Mouse (Mus musculus): ENCODE results near the gene Lpar3.

DNA sequence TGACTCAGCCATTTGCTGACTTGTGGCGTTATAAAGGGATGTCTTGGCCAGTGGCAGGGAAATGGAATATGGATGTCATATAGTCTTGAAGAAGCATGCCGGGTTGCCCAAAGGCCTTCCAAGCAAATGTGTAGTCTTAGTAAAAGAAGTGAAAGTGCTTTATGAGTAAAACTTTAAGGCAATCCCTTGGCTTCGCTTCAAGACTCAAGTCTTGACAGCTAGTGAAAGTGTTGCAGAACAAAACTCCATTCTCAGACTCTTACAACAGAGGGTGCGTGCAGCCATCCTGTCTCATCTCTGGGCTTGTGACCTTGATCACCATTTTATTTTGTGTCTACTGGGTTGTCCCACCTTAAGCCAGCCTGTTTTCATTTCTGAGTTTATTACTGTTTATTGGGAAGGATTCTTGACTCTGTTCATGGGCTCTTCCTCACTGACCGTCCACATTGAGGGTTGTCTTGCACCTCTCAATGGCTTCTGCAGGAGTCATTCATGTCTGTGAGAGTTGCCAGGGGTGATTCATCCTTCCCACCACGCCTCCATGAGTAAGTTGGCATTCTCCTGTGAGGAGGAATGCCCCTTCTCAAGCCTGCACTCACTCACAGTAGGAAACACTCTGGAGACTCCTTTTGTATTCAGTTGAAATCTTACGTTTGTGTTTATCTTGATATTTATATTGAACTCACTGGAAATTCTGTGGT, 4.4 kb downstream of the Lpar3 start:
- TF ChIP-seq MYOG (IDR thresholded peaks at IDR 0.05; ENCODE audit: control insufficient read depth, extremely low read depth, insufficient read length) (no peak), CTCF (IDR thresholded peaks at IDR 0.05; ENCODE audit: control insufficient read depth, insufficient read depth, insufficient read length) (no peak), MAX (IDR thresholded peaks at IDR 0.05) (peak; percentile 64), USF1 (IDR thresholded peaks at IDR 0.05; ENCODE audit: low read depth) (no peak)

Measured in C2C12 (cell line).